In genomic region chr6:125307091-125307490, GRCm38 (mm10) we compare ENCODE assay signal across 22 mouse cellular contexts. TPM values are rescaled to one million over a fixed set of nuclear protein-coding genes. Genes with fewer than 3 reads are reported as not detected.
"Had no signal": no experiment of that assay in that cellular context is flagged by ENCODE, and none has a peak within 500 bp of the region (broad histone marks: within the 10 kb centered on the region; RNA-seq: fewer than 3 reads in every experiment).

No protein-coding gene starts in this region.

- H3K4me3 ChIP-seq: lung, embryonic 15.5 days; megakaryocyte, embryonic 14.5 days; midbrain, embryonic 13.5 days; midbrain, embryonic 15.5 days; neural tube, embryonic 12.5 days; stomach, embryonic 15.5 days had no signal

- H3K4me2 ChIP-seq: lung, embryonic 15.5 days; midbrain, embryonic 11.5 days; midbrain, embryonic 13.5 days; midbrain, embryonic 15.5 days; neural tube, embryonic 12.5 days; stomach, embryonic 15.5 days had no signal

- H3K36me3 ChIP-seq: midbrain, embryonic 15.5 days; neural tube, embryonic 12.5 days had no signal

- H3K4me1 ChIP-seq: midbrain, embryonic 15.5 days had no signal

- H3K27me3 ChIP-seq: lung, embryonic 15.5 days; megakaryocyte, embryonic 14.5 days; midbrain, embryonic 13.5 days; midbrain, embryonic 15.5 days; neural tube, embryonic 12.5 days; stomach, embryonic 15.5 days had no signal

- H3K9me3 ChIP-seq: lung, embryonic 15.5 days; midbrain, embryonic 13.5 days; midbrain, embryonic 15.5 days; neural tube, embryonic 12.5 days; stomach, embryonic 15.5 days had no signal

- ATAC-seq: lung, postnatal 0 days; midbrain, embryonic 13.5 days; midbrain, embryonic 15.5 days had no signal

- DNase-seq: lung, adult 2 months; lung, postnatal 14 days; lung, postnatal 36 days; right cerebral cortex, postnatal 14 days; thymus, adult 2 months; thymus, postnatal 25 days; thymus, postnatal 4 days had no signal

- H3K27ac ChIP-seq: lung, embryonic 15.5 days; macrophage; midbrain, embryonic 13.5 days; midbrain, embryonic 15.5 days; neural tube, embryonic 12.5 days; stomach, embryonic 15.5 days; stomach, postnatal 0 days had no signal

- H3K9ac ChIP-seq: lung, embryonic 15.5 days; midbrain, embryonic 13.5 days; midbrain, embryonic 15.5 days; neural tube, embryonic 12.5 days; stomach, embryonic 15.5 days had no signal

RNA-seq across cellular contexts. Expression of gene Tuba3a, which starts 21.2 kb away (rescaled TPM):
- total RNA-seq: megakaryocyte progenitor cell, adult 5-6 weeks; midbrain, postnatal 0 days; monocyte, adult 5-6 weeks had no signal
- polyA plus RNA-seq: lung, postnatal 0 days; macrophage; midbrain, embryonic 15.5 days; midbrain, postnatal 0 days; neural tube, embryonic 14.5 days; spleen, adult 2 months had no signal
